Mouse (Mus musculus) lung, postnatal 0 days (tissue): ENCODE measurements around the gene Pakap. TPM values are rescaled to one million over a fixed set of nuclear protein-coding genes. Genes with fewer than 3 reads are reported as not detected.

Experiments
- ATAC-seq: fragments of 200-750 bp; cut with Nextera tagmentation; 2 replicates; pipeline ENCODE4 v1.8.0; 2017; ENCODE audit warnings: moderate library complexity
- DNase-seq: peaks from one replicate; pipeline ENCODE4 v3.0.0-alpha.2; 2016; ENCODE audit warnings: low spot score
- H3K27ac ChIP-seq: fragments of 300-500 bp; sonication (generic); 2 replicates; pipeline ENCODE4 v1.5.1; 2014; ENCODE audit warnings: antibody characterized with exemption, mild to moderate bottlenecking, low read length, mixed read lengths
- H3K27me3 ChIP-seq: fragments of 300-500 bp; sonication (generic); replicated peaks from 2 replicates; pipeline ENCODE4 v1.6.1; 2014; ENCODE audit warnings: low read length, mixed read lengths; ENCODE audit not compliant: insufficient read depth
- H3K36me3 ChIP-seq: fragments of 300-500 bp; sonication (generic); 2 replicates; pipeline ENCODE4 v1.6.1; 2014; ENCODE audit warnings: low read length, mixed read lengths; ENCODE audit not compliant: insufficient read depth
- H3K4me1 ChIP-seq: fragments of 300-500 bp; sonication (generic); 2 replicates; pipeline ENCODE4 v1.6.1; 2014; ENCODE audit warnings: antibody characterized with exemption, low read depth, low read length, mixed read lengths; ENCODE audit not compliant: insufficient read depth
- H3K4me2 ChIP-seq: fragments of 300-500 bp; sonication (generic); replicated peaks from 2 replicates; pipeline ENCODE4 v1.6.1; 2014; ENCODE audit warnings: low read depth, mild to moderate bottlenecking, low read length, moderate library complexity, mixed read lengths
- H3K4me3 ChIP-seq: fragments of 300-500 bp; sonication (generic); 2 replicates; pipeline ENCODE4 v1.5.1; 2014; ENCODE audit warnings: low read depth, low read length
- H3K9ac ChIP-seq: fragments of 300-500 bp; sonication (generic); replicated peaks from 2 replicates; pipeline ENCODE4 v1.6.1; 2014; ENCODE audit warnings: low read depth, mild to moderate bottlenecking
- H3K9me3 ChIP-seq: fragments of 300-500 bp; sonication (generic); 2 replicates; pipeline ENCODE4 v1.6.1; 2016; ENCODE audit warnings: low read length, mixed read lengths
- CTCF ChIP-seq: IDR thresholded peaks from 2 replicates; pipeline ENCODE4 v1.5.1; 2016; ENCODE audit warnings: antibody characterized with exemption, mild to moderate bottlenecking
- EP300 ChIP-seq: IDR thresholded peaks from 2 replicates; pipeline ENCODE4 v1.6.1; 2016; ENCODE audit warnings: antibody characterized with exemption, mild to moderate bottlenecking, control low read depth
- WGBS: fragments of 180-500 bp; shearing (Covaris S2); extraction: QIAGEN DNeasy Blood & Tissue Kit; methylation state at CpG from one replicate; pipeline ENCODE4 v1.1.7; 2014; 5-methylcytosine and 5-hydroxymethylcytosine counted together
- polyA plus RNA-seq: library from polyadenylated mRNA; unstranded; fragments of >200 nt; fragmentation: Nextera tagmentation; extraction: Ambion mirVana; gene quantifications from 2 replicates; pipeline ENCODE4 v1.2.1, GENCODE M21; 2015

The Pakap gene
- polyA plus RNA-seq, 1 experiment from 2014 or later, result 60.5 TPM

- Histone ChIP-seq H3K4me2 (peak overlapping the region; percentile 86), H3K9me3 (no peaks in the 10 kb centered on the region), H3K4me3 (peak overlapping the region; percentile 45), H3K27ac (peak overlapping the region; percentile 70), H3K27me3 (no peaks in the 10 kb centered on the region), H3K36me3 (no peaks in the 10 kb centered on the region), H3K4me1 (0 out of 2 replicates have a peak, but pooled peaks cover 2% of the 10 kb centered on the region), H3K9ac (peak overlapping the region; percentile 40)
- TF ChIP-seq EP300 (no peak), CTCF (no peak)
- WGBS, result 26% methylated on average over 17 of the region's 19 CpGs
- DNase-seq, result peak; percentile 21
- no peak for ATAC-seq
These were observed 489 bp downstream of the Pakap start for GRCm38 (mm10) chr4:57568268-57569068.

- Histone ChIP-seq H3K4me1 (0 out of 2 replicates have a peak, but pooled peaks cover 2% of the 10 kb centered on the region), H3K9me3 (no peaks in the 10 kb centered on the region), H3K4me2 (peak overlapping the region; percentile 86), H3K9ac (0 out of 2 replicates have a peak overlapping the region, but pooled peaks have one; percentile 20), H3K4me3 (peak overlapping the region; percentile 45), H3K36me3 (no peaks in the 10 kb centered on the region), H3K27ac (no peak overlapping the region), H3K27me3 (no peaks in the 10 kb centered on the region)
- 47% methylated on average over 4 of the region's 4 CpGs for WGBS
- DNase-seq (no peak), ATAC-seq (no peak)
- TF ChIP-seq EP300 (no peak), CTCF (no peak)
These were observed 1.0 kb downstream of the Pakap start for GRCm38 (mm10) chr4:57569069-57569355.

- Histone ChIP-seq H3K27me3 (no peaks in the 10 kb centered on the region), H3K36me3 (no peaks in the 10 kb centered on the region), H3K9me3 (no peaks in the 10 kb centered on the region), H3K4me2 (peak overlapping the region; percentile 86), H3K27ac (no peak overlapping the region), H3K4me1 (0 out of 2 replicates have a peak, but pooled peaks cover 2% of the 10 kb centered on the region), H3K9ac (no peak overlapping the region), H3K4me3 (peak overlapping the region; percentile 45; the same call in 1 of the 2 replicates)
- DNase-seq (peak; percentile 61), ATAC-seq (peak; percentile 77)
- no peak for TF ChIP-seq CTCF
- TF ChIP-seq EP300, result peak; percentile 38
- WGBS, result 32% methylated on average over 6 of the region's 6 CpGs
These were observed 1.7 kb downstream of the Pakap start for GRCm38 (mm10) chr4:57569711-57570110.

GRCm38 (mm10) chr4:57570229-57570628, 2.2 kb downstream of the Pakap start:
- no peak overlapping the region for H3K27ac ChIP-seq
- H3K36me3 ChIP-seq, result no peaks in the 10 kb centered on the region
- TF ChIP-seq EP300 (no peak), CTCF (no peak)
- H3K4me3 ChIP-seq, result no peak overlapping the region; the same call in 1 of the 2 replicates
- no peak overlapping the region for H3K9ac ChIP-seq
- no peaks in the 10 kb centered on the region for H3K9me3 ChIP-seq
- H3K4me2 ChIP-seq, result peak overlapping the region; percentile 86; the same call in 1 of the 2 replicates
- ATAC-seq, result no peak
- no peak for DNase-seq
- H3K27me3 ChIP-seq, result no peaks in the 10 kb centered on the region
- 64% methylated on average over 3 of the region's 3 CpGs for WGBS
- 0 out of 2 replicates have a peak, but pooled peaks cover 2% of the 10 kb centered on the region for H3K4me1 ChIP-seq

GRCm38 (mm10) chr4:57574181-57574580, 6.2 kb downstream of the Pakap start:
- TF ChIP-seq EP300 (no peak), CTCF (no peak)
- Histone ChIP-seq H3K27ac (no peak overlapping the region), H3K4me2 (no peak overlapping the region), H3K36me3 (no peaks in the 10 kb centered on the region), H3K27me3 (no peaks in the 10 kb centered on the region), H3K4me1 (no peaks in the 10 kb centered on the region), H3K4me3 (no peak overlapping the region), H3K9ac (no peak overlapping the region), H3K9me3 (no peaks in the 10 kb centered on the region)
- WGBS, result 74% methylated on average over 3 of the region's 3 CpGs
- ATAC-seq (no peak), DNase-seq (no peak)

- no peak overlapping the region for H3K4me3 ChIP-seq
- H3K4me2 ChIP-seq, result no peak overlapping the region
- H3K27me3 ChIP-seq, result no peaks in the 10 kb centered on the region
- no peak for TF ChIP-seq EP300
- TF ChIP-seq CTCF, result no peak
- H3K4me1 ChIP-seq, result no peaks in the 10 kb centered on the region
- DNase-seq (no peak), ATAC-seq (peak; percentile 21; the same call in 1 of the 2 replicates)
- H3K36me3 ChIP-seq, result no peaks in the 10 kb centered on the region
- WGBS, result 59% methylated on average over 6 of the region's 6 CpGs
- no peaks in the 10 kb centered on the region for H3K9me3 ChIP-seq
- no peak overlapping the region for H3K9ac ChIP-seq
- H3K27ac ChIP-seq, result no peak overlapping the region
These were observed 6.7 kb downstream of the Pakap start for GRCm38 (mm10) chr4:57574646-57575045.
